Mouse (Mus musculus): ENCODE measurements around the gene Gm8267. TPM values are rescaled to one million over a fixed set of nuclear protein-coding genes. Genes with fewer than 3 reads are reported as not detected.
"Not testable (repeated sequence)": the region's sequence is repeated elsewhere in the genome, so short reads cannot be mapped to it uniquely, and the experiment has no call there.

The Gm8267 gene
- polyA plus RNA-seq (2015; fragmentation: Nextera tagmentation; extraction: Ambion mirVana) = not detected in 2 replicates

DNA sequence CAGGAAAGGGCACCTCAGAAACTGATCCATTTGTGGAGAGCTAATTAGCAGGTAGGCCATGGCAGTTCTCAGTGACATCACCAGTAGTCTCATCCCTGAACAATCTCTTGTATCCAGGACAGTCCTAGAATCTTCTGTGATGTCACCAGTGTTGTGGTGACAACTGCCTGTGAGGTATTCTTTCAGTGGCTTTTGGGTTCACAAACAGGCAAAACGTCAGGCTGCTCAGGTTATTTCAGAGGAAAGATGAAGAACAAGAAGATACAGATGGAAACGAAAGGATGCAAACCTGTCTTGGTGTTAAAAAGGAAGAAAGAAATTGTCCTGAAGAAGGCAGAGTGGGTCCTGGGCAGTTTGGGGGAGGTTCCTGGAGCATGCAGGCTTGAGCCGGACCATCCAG lies at the start of gene Gm8267:
TSS of gene Gm8267 (minus strand) at position 101 of the 400 bp plus-strand sequence.
- H3K36me3 ChIP-seq = no peaks in the 10 kb centered on the region
- no peaks in the 10 kb centered on the region for H3K27me3 ChIP-seq
- H3K9ac ChIP-seq = no peak within 1 kb of the TSS
- no peak within 1 kb of the TSS for H3K27ac ChIP-seq (replicated peaks)
- H3K4me2 ChIP-seq (replicated peaks) = no peak within 1 kb of the TSS
- H3K4me3 ChIP-seq (replicated peaks) = no peak within 1 kb of the TSS
- no peaks in the 10 kb centered on the region for H3K9me3 ChIP-seq (replicated peaks)
- H3K4me1 ChIP-seq = no peaks in the 10 kb centered on the region
- ATAC-seq (ENCODE audit: insufficient number of reproducible peaks, low FRiP score, low TSS enrichment, low read depth) = no peak
- WGBS = 78% methylated on average over 3 of the region's 3 CpGs

DNA sequence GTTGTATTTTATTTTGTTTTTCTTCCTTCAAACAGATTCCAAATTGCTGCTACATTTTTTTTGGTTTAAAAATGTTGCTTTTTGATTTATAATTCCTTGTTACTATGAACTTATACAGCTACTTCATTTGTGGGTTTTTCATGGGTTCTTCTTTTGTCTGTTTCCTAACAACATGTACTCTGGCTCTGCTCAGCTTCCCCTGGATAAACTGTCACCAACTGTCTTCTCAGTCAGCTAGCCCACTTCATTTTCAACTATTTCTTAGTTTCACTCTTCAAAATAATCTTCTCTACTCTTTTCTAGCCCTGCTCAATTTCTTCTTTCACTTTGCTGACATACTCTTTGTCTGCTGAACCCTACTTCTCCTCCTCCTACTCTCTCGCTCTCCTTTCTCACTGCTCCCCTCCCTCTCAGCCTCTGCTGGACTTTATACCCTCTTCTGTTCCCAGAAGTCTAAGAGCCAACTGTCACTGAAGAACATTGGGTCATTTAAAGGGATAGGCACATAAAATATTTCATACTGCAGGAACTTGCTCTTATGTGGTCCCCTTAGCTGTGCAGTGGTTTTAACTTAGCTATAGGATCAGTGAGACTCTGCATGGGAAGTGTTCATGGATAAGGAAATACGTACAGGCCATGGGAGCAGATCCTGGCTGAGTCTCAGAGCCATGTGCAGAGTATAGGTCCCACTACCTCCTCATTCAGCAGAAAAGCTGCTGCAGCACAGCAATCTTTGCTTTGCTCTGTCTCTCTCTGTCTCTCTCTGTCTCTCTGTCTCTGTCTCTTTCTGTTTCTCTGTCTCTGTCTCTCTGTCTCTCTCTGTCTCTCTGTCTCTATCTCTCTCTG lies 39.6 kb upstream of the Gm8267 start:
- H3K36me3 ChIP-seq; H3K4me1 ChIP-seq; H3K4me3 ChIP-seq (replicated peaks); H3K27ac ChIP-seq (replicated peaks); ATAC-seq (ENCODE audit: insufficient number of reproducible peaks, low FRiP score, low TSS enrichment, low read depth); H3K9ac ChIP-seq; H3K9me3 ChIP-seq (replicated peaks); H3K27me3 ChIP-seq; H3K4me2 ChIP-seq (replicated peaks): not testable (repeated sequence)
- WGBS = 77% methylated on average over 2 of the region's 2 CpGs

DNA sequence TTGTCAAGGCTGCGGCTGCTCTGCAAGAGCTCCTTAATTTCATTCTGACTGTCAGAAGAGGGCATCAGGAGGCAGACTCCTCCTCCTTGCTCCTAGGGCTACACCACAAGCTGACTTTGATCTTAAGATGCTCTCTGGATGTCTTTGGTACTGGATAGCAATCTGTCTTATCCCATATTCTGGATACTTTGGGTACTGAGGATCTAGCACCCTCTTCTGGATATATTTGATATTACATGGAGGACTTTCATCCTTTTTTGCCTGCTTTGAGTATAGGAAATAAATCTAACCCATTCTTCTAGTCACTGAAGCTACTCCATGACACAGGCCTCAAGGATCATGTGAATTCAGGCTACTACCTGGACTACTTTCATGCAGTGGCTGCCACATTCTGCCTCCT lies 7.4 kb downstream of the Gm8267 start:
- H3K36me3 ChIP-seq; H3K4me1 ChIP-seq; H3K9me3 ChIP-seq (replicated peaks); ATAC-seq (ENCODE audit: insufficient number of reproducible peaks, low FRiP score, low TSS enrichment, low read depth); H3K27me3 ChIP-seq; H3K9ac ChIP-seq; H3K27ac ChIP-seq (replicated peaks); H3K4me3 ChIP-seq (replicated peaks); H3K4me2 ChIP-seq (replicated peaks): not testable (repeated sequence)
- 52% methylated on average over 1 of the region's 1 CpGs for WGBS

GRCm38 (mm10) chr14:44730711-44731110 lies 19.4 kb downstream of the Gm8267 start:
- ATAC-seq (ENCODE audit: insufficient number of reproducible peaks, low FRiP score, low TSS enrichment, low read depth); H3K27me3 ChIP-seq; H3K9ac ChIP-seq; H3K27ac ChIP-seq (replicated peaks); H3K9me3 ChIP-seq (replicated peaks); H3K4me3 ChIP-seq (replicated peaks); H3K4me2 ChIP-seq (replicated peaks); H3K4me1 ChIP-seq; H3K36me3 ChIP-seq: not testable (repeated sequence)

DNA sequence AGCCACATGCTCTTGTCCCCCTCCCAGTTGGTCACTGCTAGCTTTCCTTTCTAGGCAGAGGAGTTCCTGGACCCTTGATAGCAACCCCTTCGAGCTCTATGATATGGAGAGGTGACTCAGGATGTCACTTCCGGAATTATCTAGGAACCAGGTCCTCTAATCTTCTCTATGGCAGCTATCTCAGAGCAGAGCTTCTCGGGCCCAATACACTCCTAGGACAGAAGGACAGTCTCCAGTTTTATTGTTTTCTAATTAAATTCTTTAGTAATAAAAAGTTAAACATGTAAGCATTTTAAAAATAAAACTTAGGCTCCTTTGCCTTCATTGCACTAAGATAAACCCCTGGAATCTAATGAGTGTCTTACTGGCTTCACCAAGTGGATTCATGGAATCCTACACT lies 43.8 kb downstream of the Gm8267 start, which contains the start of gene Gm8257:
TSS of gene Gm8257 (minus strand) at position 101 of the 400 bp plus-strand sequence.
- H3K4me3 ChIP-seq (replicated peaks); H3K9ac ChIP-seq: not testable (repeated sequence)

More for the DNA sequence above, 43.8 kb downstream of the Gm8267 start, which contains the start of gene Gm8257:
- WGBS = 75% methylated on average over 3 of the region's 3 CpGs
- not testable (repeated sequence) for H3K36me3 ChIP-seq; H3K4me1 ChIP-seq; H3K4me2 ChIP-seq (replicated peaks); H3K9me3 ChIP-seq (replicated peaks); H3K27ac ChIP-seq (replicated peaks); ATAC-seq (ENCODE audit: insufficient number of reproducible peaks, low FRiP score, low TSS enrichment, low read depth); H3K27me3 ChIP-seq

Other genes starting within 250 kb of the Gm8267 start
- not detected in 2 replicates for gene Gm17093, start 232.1 kb downstream of the Gm8267 start, polyA plus RNA-seq (2015; fragmentation: Nextera tagmentation; extraction: Ambion mirVana)
- gene Gm8247, start 167.2 kb downstream of the Gm8267 start, polyA plus RNA-seq (2015; fragmentation: Nextera tagmentation; extraction: Ambion mirVana) = not detected in 2 replicates
- gene Gm5624, start 122.4 kb downstream of the Gm8267 start, polyA plus RNA-seq (2015; fragmentation: Nextera tagmentation; extraction: Ambion mirVana) = not detected in 2 replicates
- gene Gm8257, start 43.9 kb downstream of the Gm8267 start, polyA plus RNA-seq (2015; fragmentation: Nextera tagmentation; extraction: Ambion mirVana) = not detected in 2 replicates
- 1.1 and 1.6 TPM in 2 replicates for gene Ptgdr, start 109.0 kb upstream of the Gm8267 start, polyA plus RNA-seq (2015; fragmentation: Nextera tagmentation; extraction: Ambion mirVana)
- 1.5 and 1.6 TPM in 2 replicates for gene Ptger2, start 237.9 kb upstream of the Gm8267 start, polyA plus RNA-seq (2015; fragmentation: Nextera tagmentation; extraction: Ambion mirVana)

Data from embryonic facial prominence, embryonic 15.5 days (tissue).